Mouse (Mus musculus): ENCODE data around the gene Scimp. TPM values are rescaled to one million over a fixed set of nuclear protein-coding genes. Genes with fewer than 3 reads are reported as not detected.
"Not testable (repeated sequence)": the region's sequence is repeated elsewhere in the genome, so short reads cannot be mapped to it uniquely, and the experiment has no call there.

The Scimp gene
- total RNA-seq, 4 experiments from 2014 or later: not detected

GRCm38 (mm10) chr11:70776830-70777571 is 35.4 kb downstream of the Scimp start:
- DNase-seq (ENCODE audit: low spot score in 2 of 2): peak; percentile 18 to 52

GRCm38 (mm10) chr11:70770804-70771203 is 41.6 kb downstream of the Scimp start:
- DNase-seq (ENCODE audit: low spot score in 2 of 2): no peak

GRCm38 (mm10) chr11:70765776-70766445 is 46.5 kb downstream of the Scimp start:
- DNase-seq (ENCODE audit: low spot score in 2 of 2): no peak

- peak; percentile 70 to 81 for DNase-seq (ENCODE audit: low spot score in 2 of 2)
Observed at GRCm38 (mm10) chr11:70763936-70764808, 48.2 kb downstream of the Scimp start, which contains the start of gene Zfp3. Zfp3 (plus strand) TSS chr11:70764209.

GRCm38 (mm10) chr11:70763582-70763935 is 48.8 kb downstream of the Scimp start:
- no peak for DNase-seq (ENCODE audit: low spot score in 2 of 2)

- no peak for DNase-seq (ENCODE audit: low spot score in 2 of 2)
Observed at GRCm38 (mm10) chr11:70762641-70763040, 49.7 kb downstream of the Scimp start.

GRCm38 (mm10) chr11:70760446-70760845 is 51.9 kb downstream of the Scimp start:
- DNase-seq (ENCODE audit: low spot score in 2 of 2): not testable (repeated sequence)

- peak; percentile 52 to 55 for DNase-seq (ENCODE audit: low spot score in 2 of 2)
Observed at GRCm38 (mm10) chr11:70755645-70756044, 56.7 kb downstream of the Scimp start.

GRCm38 (mm10) chr11:70754958-70755357 is 57.4 kb downstream of the Scimp start:
- DNase-seq (ENCODE audit: low spot score in 2 of 2): no peak

GRCm38 (mm10) chr11:70754476-70754875 is 57.9 kb downstream of the Scimp start:
- DNase-seq (ENCODE audit: low spot score in 2 of 2): no peak

- no peak for DNase-seq (ENCODE audit: low spot score in 2 of 2)
Observed at GRCm38 (mm10) chr11:70753146-70753545, 59.2 kb downstream of the Scimp start.

GRCm38 (mm10) chr11:70752337-70753017 is 59.9 kb downstream of the Scimp start:
- DNase-seq (ENCODE audit: low spot score in 2 of 2): no peak

GRCm38 (mm10) chr11:70747876-70748545 is 64.4 kb downstream of the Scimp start:
- DNase-seq (ENCODE audit: low spot score in 2 of 2): no peak

GRCm38 (mm10) chr11:70745636-70746035 is 66.8 kb downstream of the Scimp start:
- DNase-seq (ENCODE audit: low spot score in 2 of 2): no peak

- no peak for DNase-seq (ENCODE audit: low spot score in 2 of 2)
Observed at GRCm38 (mm10) chr11:70742581-70743459, 69.6 kb downstream of the Scimp start.

GRCm38 (mm10) chr11:70742117-70742516 is 70.3 kb downstream of the Scimp start:
- no peak for DNase-seq (ENCODE audit: low spot score in 2 of 2)

- DNase-seq (ENCODE audit: low spot score in 2 of 2): no peak
Observed at GRCm38 (mm10) chr11:70741603-70742002, 70.8 kb downstream of the Scimp start.

All from gastrocnemius, adult 8-10 months (tissue).